Mouse (Mus musculus): Measurements from ENCODE around the gene Tacc2. TPM values are rescaled to one million over a fixed set of nuclear protein-coding genes. Genes with fewer than 3 reads are reported as not detected.

Gene Tacc2
- total and polyA plus RNA-seq, 3 experiments, result 3.5 to 21.5 TPM; not detected in 1

DNA sequence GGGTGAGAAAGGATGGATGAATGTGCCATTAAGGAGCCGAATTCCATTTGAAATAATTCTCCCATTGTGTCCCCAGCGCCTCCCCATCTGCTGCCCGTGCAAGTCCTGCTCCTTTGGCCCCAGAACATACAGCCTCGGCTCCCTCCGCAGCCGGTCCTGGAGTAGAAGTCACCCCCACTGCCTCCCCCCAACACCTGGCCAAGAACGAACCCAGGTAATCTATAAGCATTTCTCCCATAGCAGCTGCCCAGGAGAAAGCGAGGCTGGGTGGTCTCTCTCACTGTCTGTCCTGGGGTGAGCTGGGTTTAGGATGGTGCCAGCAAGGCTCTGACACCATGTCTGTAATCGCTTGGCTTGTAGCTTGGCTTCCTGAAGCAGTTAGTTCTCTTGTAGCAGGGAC is 97.3 kb downstream of the Tacc2 start:
- no peaks in the 10 kb centered on the region for H3K27me3 ChIP-seq (ENCODE audit: control insufficient read depth in 1 of 2, insufficient read depth in 2 of 2, low read length in 2 of 2)
- peaks cover 7 to 16% of the 10 kb centered on the region in 2 experiments; a peak in 3 of 4 replicates for H3K4me1 ChIP-seq (ENCODE audit: control insufficient read depth in 1 of 2, insufficient read depth in 2 of 2, low read length in 2 of 2)
- peaks cover 0 to 11% of the 10 kb centered on the region in 2 experiments; a peak in 3 of 4 replicates for H3K36me3 ChIP-seq (ENCODE audit: control insufficient read depth in 1 of 2, insufficient read depth in 2 of 2, low read length in 2 of 2)
- no peak overlapping the region for H3K9ac ChIP-seq (ENCODE audit: control insufficient read depth, low read depth, low read length, poor library complexity, severe bottlenecking)
- H3K27ac ChIP-seq (ENCODE audit: control insufficient read depth, low read depth, low read length), result no peak overlapping the region
- H3K9me3 ChIP-seq (replicated peaks; ENCODE audit: insufficient read depth, low read length), result no peaks in the 10 kb centered on the region
- DNase-seq (ENCODE audit: low read depth, low spot score), result no peak
- H3K4me3 ChIP-seq (ENCODE audit: control insufficient read depth in 1 of 2, insufficient read depth in 1 of 2, low read depth in 2 of 2, low read length in 2 of 2), result no peak overlapping the region
- no peaks in the 10 kb centered on the region for H3K79me2 ChIP-seq (ENCODE audit: control insufficient read depth, insufficient read depth, low read length, poor library complexity)
- TF ChIP-seq POLR2AphosphoS2 (IDR thresholded peaks at IDR 0.05; ENCODE audit: low read length) (no peak), ETS1 (IDR thresholded peaks at IDR 0.05; ENCODE audit: low read depth, low read length) (no peak), ZKSCAN1 (IDR thresholded peaks at IDR 0.05; ENCODE audit: low read depth, low read length) (no peak), MYB (IDR thresholded peaks at IDR 0.05; ENCODE audit: low read depth, low read length) (no peak), ELF1 (IDR thresholded peaks at IDR 0.05; ENCODE audit: low read depth, low read length) (no peak), MAZ (IDR thresholded peaks at IDR 0.05; ENCODE audit: low read depth, low read length) (no peak), CHD2 (IDR thresholded peaks at IDR 0.05; ENCODE audit: low read length) (no peak), POLR2A (IDR thresholded peaks at IDR 0.05; ENCODE audit: control insufficient read depth in 1 of 2, insufficient read depth in 1 of 2, low read depth in 1 of 2, low read length in 2 of 2, poor library complexity in 1 of 2) (no peak), ZNF384 (IDR thresholded peaks at IDR 0.05; ENCODE audit: low read depth, low read length) (no peak), NELFE (IDR thresholded peaks at IDR 0.05; ENCODE audit: low read depth, low read length) (no peak), USF1 (IDR thresholded peaks at IDR 0.05; ENCODE audit: low read depth, low read length) (no peak), TCF12 (IDR thresholded peaks at IDR 0.05; ENCODE audit: low read depth, low read length) (no peak), MEF2A (IDR thresholded peaks at IDR 0.05; ENCODE audit: extremely low read depth, insufficient replicate concordance, low read depth, low read length, poor library complexity, severe bottlenecking) (no peak), MAX (IDR thresholded peaks at IDR 0.05; ENCODE audit: low read length) (no peak), TBP (IDR thresholded peaks at IDR 0.05; ENCODE audit: low read depth, low read length) (no peak), EP300 (IDR thresholded peaks at IDR 0.05; ENCODE audit: low read depth in 1 of 2, low read length in 2 of 2) (no peak), SIN3A (IDR thresholded peaks at IDR 0.05; ENCODE audit: low read length) (no peak), POLR2AphosphoS5 (IDR thresholded peaks at IDR 0.05; ENCODE audit: borderline replicate concordance, low read depth, low read length) (no peak), NRF1 (IDR thresholded peaks at IDR 0.05; ENCODE audit: insufficient read depth, low read depth, low read length, poor library complexity, severe bottlenecking) (no peak), JUND (IDR thresholded peaks at IDR 0.05; ENCODE audit: low read depth, low read length) (no peak)

GRCm38 (mm10) chr7:130676885-130677540 is 99.8 kb downstream of the Tacc2 start:
- no peaks in the 10 kb centered on the region for H3K79me2 ChIP-seq (ENCODE audit: control insufficient read depth, insufficient read depth, low read length, poor library complexity)
- DNase-seq (ENCODE audit: low read depth, low spot score), result no peak
- no peak overlapping the region for H3K27ac ChIP-seq (ENCODE audit: control insufficient read depth, low read depth, low read length)
- no peak overlapping the region for H3K4me3 ChIP-seq (ENCODE audit: control insufficient read depth in 1 of 2, insufficient read depth in 1 of 2, low read depth in 2 of 2, low read length in 2 of 2)
- TF ChIP-seq KAT2A (conservative IDR thresholded peaks at IDR 0.05; ENCODE audit: low read depth, low read length), result no peak
- TF ChIP-seq MYC (IDR thresholded peaks at IDR 0.05; ENCODE audit: low read depth, low read length), result no peak
- no peak for TF ChIP-seq SIN3A (IDR thresholded peaks at IDR 0.05; ENCODE audit: low read length)
- no peak for TF ChIP-seq NRF1 (IDR thresholded peaks at IDR 0.05; ENCODE audit: insufficient read depth, low read depth, low read length, poor library complexity, severe bottlenecking)
- no peak for TF ChIP-seq GATA1 (IDR thresholded peaks at IDR 0.05; ENCODE audit: low read depth, low read length)
- H3K36me3 ChIP-seq (ENCODE audit: control insufficient read depth in 1 of 2, insufficient read depth in 2 of 2, low read length in 2 of 2), result peaks cover 0 to 9% of the 10 kb centered on the region in 2 experiments; a peak in 3 of 4 replicates
- H3K9me3 ChIP-seq (replicated peaks; ENCODE audit: insufficient read depth, low read length), result no peaks in the 10 kb centered on the region
- no peaks in the 10 kb centered on the region for H3K27me3 ChIP-seq (ENCODE audit: control insufficient read depth in 1 of 2, insufficient read depth in 2 of 2, low read length in 2 of 2)
- no peak overlapping the region for H3K9ac ChIP-seq (ENCODE audit: control insufficient read depth, low read depth, low read length, poor library complexity, severe bottlenecking)
- peaks cover 7 to 9% of the 10 kb centered on the region in 2 experiments; a peak in 3 of 4 replicates for H3K4me1 ChIP-seq (ENCODE audit: control insufficient read depth in 1 of 2, insufficient read depth in 2 of 2, low read length in 2 of 2)
